Mouse (Mus musculus): Measurements from ENCODE around the gene Slc48a1. TPM values are rescaled to one million over a fixed set of nuclear protein-coding genes. Genes with fewer than 3 reads are reported as not detected.

The Slc48a1 gene
- total RNA-seq, 2 experiments from 2014 or later: 133 to 137 TPM

Other genes with a start within 250 kb of the Slc48a1 start
- gene Rpap3, start 72.7 kb upstream of the Slc48a1 start, total RNA-seq (2021): 10 to 100 TPM; 21.0 to 23.3 TPM
- under 1 TPM; 0.27 to 0.71 TPM for gene Endou, start 47.2 kb upstream of the Slc48a1 start, total RNA-seq (2021)
- 10 to 100 TPM; 41.0 to 59.9 TPM for gene Rapgef3, start 10.5 kb upstream of the Slc48a1 start, total RNA-seq (2021)
- gene Hdac7, start 66.0 kb downstream of the Slc48a1 start, total RNA-seq (2021): 10 to 100 TPM; 21.3 to 25.0 TPM
- under 1 TPM; 0.30 to 0.37 TPM for gene Vdr, start 132.1 kb downstream of the Slc48a1 start, total RNA-seq (2021)
- gene Tmem106c, start 185.7 kb downstream of the Slc48a1 start, total RNA-seq (2021): 10 to 100 TPM; 29.1 to 30.4 TPM
- under 1 TPM; 0.47 to 0.48 TPM for gene Col2a1, start 226.2 kb downstream of the Slc48a1 start, total RNA-seq (2021)

Measured in layer of hippocampus, postnatal 36 days (tissue).